14 mouse cellular contexts compared by ENCODE assay signal in the genomic region with DNA sequence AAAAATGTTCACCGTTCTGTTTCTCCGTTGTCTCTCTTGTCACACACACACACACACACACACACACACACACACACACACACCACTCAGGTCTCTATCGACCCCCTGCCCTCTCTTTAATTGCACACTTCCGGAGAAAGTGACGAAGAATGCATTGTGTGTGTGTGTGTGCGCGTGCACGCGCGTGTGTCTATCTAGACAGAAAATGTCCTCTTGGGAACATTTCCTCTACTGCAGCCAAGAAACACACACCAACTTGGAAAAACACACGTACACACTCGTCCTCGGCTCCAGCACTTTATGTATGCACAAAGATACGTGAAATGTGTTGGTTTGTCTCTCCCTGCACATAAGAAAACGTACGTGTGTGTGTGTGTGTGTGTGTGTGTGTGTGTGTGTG.
A peak's percentile ranks its signal among the peaks of the same experiment; 100 is the strongest.
DNase-seq lines count a peak whose midpoint lies in the region; ATAC-seq and TF ChIP-seq lines count a peak whose summit lies in the region.
"Had no signal": no experiment of that assay in that cellular context is flagged by ENCODE, and none has a peak within 500 bp of the region (broad histone marks: within the 10 kb centered on the region; RNA-seq: fewer than 3 reads in every experiment).

No protein-coding gene starts in this region.

- no peak for ATAC-seq in intestine, embryonic 14.5 days (replicated peaks; ENCODE audit: low FRiP score, low TSS enrichment, low read depth)
- ATAC-seq in intestine, postnatal 0 days: no peak
- ATAC-seq in neural tube, embryonic 12.5 days (ENCODE audit: low FRiP score, low read depth): no peak
- 0 out of 2 replicates have a peak, but pooled peaks have one; percentile 15 for ATAC-seq in intestine, embryonic 15.5 days
- no peak for ATAC-seq in neural tube, embryonic 13.5 days (ENCODE audit: low read depth)

- H3K9me3 ChIP-seq in intestine, embryonic 14.5 days (ENCODE audit: control insufficient read depth, low read length): no peaks in the 10 kb centered on the region
- H3K9me3 ChIP-seq in intestine, postnatal 0 days (ENCODE audit: control insufficient read depth): no peaks in the 10 kb centered on the region
- H3K9me3 ChIP-seq in neural tube, embryonic 12.5 days: no peaks in the 10 kb centered on the region
- no peaks in the 10 kb centered on the region for H3K9me3 ChIP-seq in intestine, embryonic 15.5 days
- no peaks in the 10 kb centered on the region for H3K9me3 ChIP-seq in neural tube, embryonic 13.5 days
- H3K9me3 ChIP-seq: heart, embryonic 10.5 days had no signal

- no peak overlapping the region for H3K9ac ChIP-seq in intestine, embryonic 14.5 days (ENCODE audit: low read length)
- H3K9ac ChIP-seq in intestine, postnatal 0 days (ENCODE audit: low read depth, low read length): no peak overlapping the region
- no peak overlapping the region for H3K9ac ChIP-seq in neural tube, embryonic 12.5 days
- no peak overlapping the region for H3K9ac ChIP-seq in intestine, embryonic 15.5 days
- H3K9ac ChIP-seq in neural tube, embryonic 13.5 days: 0 out of 2 replicates have a peak overlapping the region, but pooled peaks have one; percentile 34

- no peak overlapping the region for H3K4me2 ChIP-seq in intestine, embryonic 14.5 days (ENCODE audit: low read length)
- H3K4me2 ChIP-seq in intestine, postnatal 0 days (replicated peaks; ENCODE audit: low read depth): no peak overlapping the region
- H3K4me2 ChIP-seq in neural tube, embryonic 12.5 days (replicated peaks): no peak overlapping the region
- no peak overlapping the region for H3K4me2 ChIP-seq in intestine, embryonic 15.5 days (replicated peaks)
- no peak overlapping the region for H3K4me2 ChIP-seq in neural tube, embryonic 13.5 days
- H3K4me2 ChIP-seq: liver, embryonic 11.5 days had no signal

- DNase-seq in intestine, embryonic 14.5 days (ENCODE audit: low spot score): no peak
- DNase-seq in neural tube, embryonic 10.5 days (ENCODE audit: extremely low spot score, low spot score): no peak
- no peak for DNase-seq in urinary bladder, postnatal 10 days (ENCODE audit: low spot score)
- DNase-seq in layer of hippocampus, adult 2 months (ENCODE audit: low spot score in 2 of 2): no peak
- DNase-seq: cerebellum, adult 2 months; gastrocnemius, postnatal 10 days; midbrain, embryonic 14.5 days had no signal

- H3K27me3 ChIP-seq in intestine, embryonic 14.5 days (replicated peaks; ENCODE audit: control insufficient read depth, insufficient read depth, low read length): no peaks in the 10 kb centered on the region
- H3K27me3 ChIP-seq in intestine, postnatal 0 days (replicated peaks; ENCODE audit: control insufficient read depth, insufficient read depth, low read length): no peaks in the 10 kb centered on the region
- no peaks in the 10 kb centered on the region for H3K27me3 ChIP-seq in neural tube, embryonic 12.5 days (replicated peaks)
- no peaks in the 10 kb centered on the region for H3K27me3 ChIP-seq in intestine, embryonic 15.5 days (replicated peaks)
- no peaks in the 10 kb centered on the region for H3K27me3 ChIP-seq in neural tube, embryonic 13.5 days

- H3K4me1 ChIP-seq in intestine, embryonic 14.5 days (replicated peaks; ENCODE audit: control insufficient read depth, insufficient read depth, low read length): peaks cover 32% of the 10 kb centered on the region
- H3K4me1 ChIP-seq in intestine, postnatal 0 days (replicated peaks; ENCODE audit: control insufficient read depth, insufficient read depth, low read length): no peaks in the 10 kb centered on the region
- H3K4me1 ChIP-seq in neural tube, embryonic 12.5 days: 0 out of 2 replicates have a peak, but pooled peaks cover 7% of the 10 kb centered on the region
- peaks cover 11% of the 10 kb centered on the region for H3K4me1 ChIP-seq in intestine, embryonic 15.5 days (replicated peaks)
- H3K4me1 ChIP-seq in neural tube, embryonic 13.5 days (replicated peaks): peaks cover 30% of the 10 kb centered on the region

- no peak overlapping the region for H3K4me3 ChIP-seq in intestine, embryonic 14.5 days (ENCODE audit: low read depth, low read length)
- H3K4me3 ChIP-seq in intestine, postnatal 0 days (ENCODE audit: low read depth, low read length): no peak overlapping the region
- no peak overlapping the region for H3K4me3 ChIP-seq in neural tube, embryonic 12.5 days
- no peak overlapping the region for H3K4me3 ChIP-seq in intestine, embryonic 15.5 days (replicated peaks)
- no peak overlapping the region for H3K4me3 ChIP-seq in neural tube, embryonic 13.5 days
- no peak overlapping the region for H3K4me3 ChIP-seq in layer of hippocampus, adult 2 months
- H3K4me3 ChIP-seq: heart, embryonic 10.5 days had no signal

- H3K27ac ChIP-seq in intestine, embryonic 14.5 days (ENCODE audit: low read depth): peak overlapping the region; percentile 75; the same call in 1 of the 2 replicates
- no peak overlapping the region for H3K27ac ChIP-seq in intestine, postnatal 0 days (ENCODE audit: low read depth, low read length)
- 0 out of 2 replicates have a peak overlapping the region, but pooled peaks have one; percentile 53 for H3K27ac ChIP-seq in neural tube, embryonic 12.5 days
- H3K27ac ChIP-seq in intestine, embryonic 15.5 days: peak overlapping the region; percentile 72
- H3K27ac ChIP-seq in neural tube, embryonic 13.5 days (replicated peaks): peak overlapping the region; percentile 70
- H3K27ac ChIP-seq in layer of hippocampus, adult 2 months: no peak overlapping the region
- H3K27ac ChIP-seq: macrophage had no signal

- no peak for TF ChIP-seq CTCF in intestine, postnatal 0 days (IDR thresholded peaks at IDR 0.05; ENCODE audit: low read depth)
- TF ChIP-seq CTCF in layer of hippocampus, adult 2 months (conservative IDR thresholded peaks at IDR 0.05): no peak

- H3K36me3 ChIP-seq in intestine, embryonic 14.5 days (ENCODE audit: control insufficient read depth, insufficient read depth, low read length): no peaks in the 10 kb centered on the region
- H3K36me3 ChIP-seq in intestine, postnatal 0 days (ENCODE audit: control insufficient read depth, insufficient read depth): no peaks in the 10 kb centered on the region
- H3K36me3 ChIP-seq in neural tube, embryonic 12.5 days: no peaks in the 10 kb centered on the region
- no peaks in the 10 kb centered on the region for H3K36me3 ChIP-seq in intestine, embryonic 15.5 days
- H3K36me3 ChIP-seq in neural tube, embryonic 13.5 days: no peaks in the 10 kb centered on the region
- H3K36me3 ChIP-seq: heart, embryonic 10.5 days had no signal

- WGBS in intestine, embryonic 14.5 days: 29% methylated on average over 16 of the region's 16 CpGs
- 32% methylated on average over 16 of the region's 16 CpGs for WGBS in intestine, postnatal 0 days
- WGBS in neural tube, embryonic 12.5 days: 52% methylated on average over 16 of the region's 16 CpGs
- WGBS in intestine, embryonic 15.5 days: 29% methylated on average over 16 of the region's 16 CpGs
- WGBS in neural tube, embryonic 13.5 days: 52% methylated on average over 16 of the region's 16 CpGs

Comparison
In these comparisons a context has a peak if more than half of its experiments do, and no peak if none do; other contexts are left out.
1. H3K27ac ChIP-seq: peak in intestine, embryonic 14.5 days (single experiment), neural tube, embryonic 12.5 days (single experiment), intestine, embryonic 15.5 days (single experiment) and neural tube, embryonic 13.5 days (single experiment); none in intestine, postnatal 0 days (single experiment) and layer of hippocampus, adult 2 months (single experiment).